In genomic region chr7:79262478-79262877, GRCm38 (mm10) we compare ENCODE assay signal across 12 mouse cellular contexts. TPM values are rescaled to one million over a fixed set of nuclear protein-coding genes. Genes with fewer than 3 reads are reported as not detected.
A peak's percentile ranks its signal among the peaks of the same experiment; 100 is the strongest.
DNase-seq lines count a peak whose midpoint lies in the region.
"Had no signal": no experiment of that assay in that cellular context is flagged by ENCODE, and none has a peak within 500 bp of the region (broad histone marks: within the 10 kb centered on the region; RNA-seq: fewer than 3 reads in every experiment).

No protein-coding gene starts in this region.

- DNase-seq in adrenal gland, postnatal 25 days, result peak; percentile 45
- DNase-seq in adrenal gland, adult 8-10 months, result no peak
- DNase-seq in 3134 (ENCODE audit: extremely low read depth, insufficient read length, low spot score), result peak; percentile 44
- peak; percentile 58 for DNase-seq in ZHBTc4 (ENCODE audit: low read depth, low spot score)
- DNase-seq in kidney, postnatal 4 days, result peak; percentile 33 to 57
- DNase-seq in cerebellum, adult 9-11 months, result no peak
- no peak for DNase-seq in neural tube, embryonic 10.5 days (ENCODE audit: extremely low spot score, low spot score)
- no peak for DNase-seq in cerebellum, adult 11 months
- DNase-seq: cerebellum, postnatal 10 days; gastrocnemius, adult 2 months; heart, postnatal 36 days; liver had no signal

RNA-seq across cellular contexts. Expression of gene Abhd2, which starts 10.5 kb away (rescaled TPM):
- total RNA-seq in adrenal gland, postnatal 25 days (2021), result 1,323 and 1,340 TPM in 2 replicates
- total RNA-seq in adrenal gland, adult 8-10 months (2022), result 1,000 to 10,000 TPM; 1,088 to 1,472 (median 1,425) TPM

Comparison
In these comparisons a context has a peak if more than half of its experiments do, and no peak if none do; other contexts are left out.
1. DNase-seq: peak in adrenal gland, postnatal 25 days (single experiment), 3134 (single experiment), ZHBTc4 (single experiment) and kidney, postnatal 4 days (2 of 2); none in adrenal gland, adult 8-10 months (single experiment), cerebellum, adult 9-11 months (single experiment), neural tube, embryonic 10.5 days (single experiment) and cerebellum, adult 11 months (single experiment).